In genomic region chr5:108270415-108270814, GRCm38 (mm10) we compare ENCODE assay signal across 7 mouse cellular contexts. TPM values are rescaled to one million over a fixed set of nuclear protein-coding genes. Genes with fewer than 3 reads are reported as not detected.
A peak's percentile ranks its signal among the peaks of the same experiment; 100 is the strongest.
DNase-seq lines count a peak whose midpoint lies in the region; TF ChIP-seq lines count a peak whose summit lies in the region.

No protein-coding gene starts in this region.

- DNase-seq in testis, postnatal 10 days (ENCODE audit: low spot score) = no peak
- no peak for DNase-seq in forebrain, embryonic 10.5 days (ENCODE audit: extremely low spot score, low spot score)
- peak; percentile 58 for DNase-seq in liver
- DNase-seq in embryo, embryonic 11 days = no peak
- no peak for DNase-seq in gastrocnemius, adult 18-20 months (ENCODE audit: low spot score)
- DNase-seq in frontal cortex, postnatal 10 days (ENCODE audit: low spot score in 2 of 2) = no peak

- no peak for TF ChIP-seq POLR2A in testis, adult 2 months (IDR thresholded peaks at IDR 0.05; ENCODE audit: control insufficient read depth, low read depth, low read length)

- no peaks in the 10 kb centered on the region for H3K27me3 ChIP-seq in testis, adult 2 months (ENCODE audit: control insufficient read depth, insufficient read depth, low read length)
- no peaks in the 10 kb centered on the region for H3K27me3 ChIP-seq in forebrain, embryonic 10.5 days (ENCODE audit: poor library complexity, severe bottlenecking)

- TF ChIP-seq CTCF in testis, adult 2 months (IDR thresholded peaks at IDR 0.05; ENCODE audit: control insufficient read depth, insufficient read depth, insufficient replicate concordance, low read depth, low read length) = no peak

- H3K27ac ChIP-seq in testis, adult 2 months (ENCODE audit: control insufficient read depth, insufficient read depth, low read depth, low read length) = no peak overlapping the region
- no peak overlapping the region for H3K27ac ChIP-seq in forebrain, embryonic 10.5 days

- H3K4me3 ChIP-seq in testis, adult 2 months (ENCODE audit: control insufficient read depth, low read depth, low read length) = peak overlapping the region; percentile 99
- peak overlapping the region; percentile 94 for H3K4me3 ChIP-seq in forebrain, embryonic 10.5 days

- no peaks in the 10 kb centered on the region for H3K9me3 ChIP-seq in forebrain, embryonic 10.5 days

- H3K4me1 ChIP-seq in testis, adult 2 months (ENCODE audit: control insufficient read depth, insufficient read depth, low read length) = peaks cover 4% of the 10 kb centered on the region; the same call in 1 of the 2 replicates
- H3K4me1 ChIP-seq in forebrain, embryonic 10.5 days = peaks cover 30% of the 10 kb centered on the region

- H3K36me3 ChIP-seq in testis, adult 2 months (ENCODE audit: control insufficient read depth, insufficient read depth, low read length) = no peaks in the 10 kb centered on the region; the same call in 1 of the 2 replicates
- peaks cover 36% of the 10 kb centered on the region for H3K36me3 ChIP-seq in forebrain, embryonic 10.5 days (replicated peaks)

- WGBS in forebrain, embryonic 10.5 days = 64% methylated on average over 9 of the region's 9 CpGs

RNA-seq across cellular contexts. Expression of gene Dr1, which starts 1.7 kb away (rescaled TPM):
- 41.7 and 42.3 TPM in 2 replicates for polyA plus RNA-seq in testis, adult 2 months (2012; rRNA removed)
- polyA plus RNA-seq in forebrain, embryonic 10.5 days (2016; fragmentation: Nextera tagmentation; extraction: Ambion mirVana) = 51.2 and 51.5 TPM in 2 replicates
- total RNA-seq in gastrocnemius, adult 18-20 months (2021) = 10 to 100 TPM; 16.3 to 17.4 TPM

RNA-seq across cellular contexts. Expression of gene Pigg, which starts 42.0 kb away (rescaled TPM):
- 8.0 and 8.9 TPM in 2 replicates for polyA plus RNA-seq in testis, adult 2 months (2012; rRNA removed)
- polyA plus RNA-seq in forebrain, embryonic 10.5 days (2016; fragmentation: Nextera tagmentation; extraction: Ambion mirVana) = 7.9 and 8.9 TPM in 2 replicates
- total RNA-seq in gastrocnemius, adult 18-20 months (2021) = 1 to 10 TPM; 4.2 to 4.5 TPM
